Mouse (Mus musculus) adrenal gland, adult 2 months (tissue): ENCODE data around the gene Ptbp3. TPM values are rescaled to one million over a fixed set of nuclear protein-coding genes. Genes with fewer than 3 reads are reported as not detected.

Experiments
- DNase-seq: peaks from one replicate; pipeline ENCODE4 v3.0.0; 2021
- polyA plus RNA-seq: library from polyadenylated mRNA; depleted of rRNA; stranded (reverse); fragments of >200 nt; gene quantifications from 2 replicates; pipeline ENCODE4 v1.2.3, GENCODE M21; 2012
- total RNA-seq, 2 experiments: library from RNA; stranded (reverse); gene quantifications; 2 replicates each; pipeline ENCODE4 v1.2.3; 2021

Ptbp3 gene
- total and polyA plus RNA-seq, 3 experiments = 40.9 to 111 (median 84.2) TPM

DNA sequence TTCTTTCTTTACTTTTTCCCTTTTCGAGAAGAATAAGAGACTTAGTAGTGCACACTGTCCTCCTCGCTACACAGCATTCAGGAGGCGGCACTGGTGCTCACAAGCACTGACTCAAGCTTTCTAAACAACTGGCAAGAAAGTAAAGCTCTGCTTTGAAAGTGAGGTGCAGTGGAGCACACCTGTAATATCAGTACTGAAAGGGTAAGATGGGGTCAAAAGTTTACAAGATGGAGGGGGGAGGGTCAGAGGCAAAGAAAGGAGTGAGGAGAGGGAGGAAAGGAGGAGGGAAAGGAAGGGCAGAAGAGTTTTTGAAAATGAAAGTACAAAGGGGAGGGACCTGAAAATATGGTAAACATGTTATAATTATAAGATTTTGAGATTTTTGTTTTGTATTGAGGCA lies 43.7 kb downstream of the Ptbp3 start:
- DNase-seq = no peak

DNA sequence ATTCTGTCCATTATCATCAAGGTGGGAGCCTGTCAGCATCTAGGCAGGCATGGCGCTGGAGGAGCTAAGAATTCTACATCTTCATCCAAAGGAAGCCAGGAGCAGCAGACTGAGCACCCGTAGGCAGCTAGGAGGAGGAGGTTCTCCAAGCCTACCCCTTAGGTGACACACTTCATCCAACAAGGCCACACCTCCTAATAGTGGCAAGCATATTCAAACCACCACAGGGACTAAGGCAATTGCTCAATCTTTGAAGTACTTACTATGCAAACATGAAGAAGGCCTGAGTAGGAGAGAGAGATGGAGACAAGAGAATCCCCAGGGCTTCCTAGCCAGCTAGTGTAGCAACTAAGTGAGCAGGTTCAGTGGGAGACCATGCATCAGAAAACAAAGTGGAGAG lies 58.1 kb downstream of the Ptbp3 start:
- DNase-seq = no peak

DNA sequence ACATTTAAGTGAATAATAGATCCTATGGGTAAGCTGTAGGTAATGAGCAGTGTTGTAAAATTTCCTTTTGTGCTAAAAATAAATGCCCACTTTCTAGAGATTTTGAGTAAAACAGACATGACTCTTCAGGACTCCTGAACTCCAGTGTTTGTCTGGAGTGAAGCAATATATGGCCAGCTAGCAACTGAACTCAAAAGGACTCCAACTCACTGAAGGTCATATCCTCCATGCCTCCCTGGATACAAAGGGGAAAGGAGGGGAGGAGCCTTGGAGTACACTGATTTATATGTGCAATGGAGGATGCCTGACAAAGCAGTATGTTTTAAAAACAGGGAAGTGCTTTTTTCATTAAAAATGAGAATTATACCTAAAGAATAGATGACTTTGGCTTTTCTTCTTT lies 77.9 kb downstream of the Ptbp3 start:
- DNase-seq = no peak

DNA sequence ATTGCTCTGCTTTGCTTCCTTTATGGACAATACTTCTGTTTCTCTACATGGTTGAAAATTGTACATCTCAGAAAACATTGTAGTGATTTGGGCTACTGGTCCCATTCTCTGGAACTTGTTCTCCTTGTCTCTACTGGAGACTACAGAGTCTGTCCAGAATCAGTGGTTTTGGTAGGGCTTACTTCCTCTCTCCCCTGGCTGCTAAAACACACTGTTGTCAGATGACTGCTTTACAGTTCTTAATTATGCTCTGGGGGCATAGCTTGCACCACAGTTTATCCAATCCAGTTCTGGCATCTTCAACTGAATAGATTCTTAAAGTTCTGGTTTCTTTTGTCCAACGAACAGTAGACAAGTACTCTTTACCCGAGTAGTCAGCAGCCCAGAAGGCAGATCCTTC lies 83.7 kb downstream of the Ptbp3 start:
- DNase-seq = no peak

DNA sequence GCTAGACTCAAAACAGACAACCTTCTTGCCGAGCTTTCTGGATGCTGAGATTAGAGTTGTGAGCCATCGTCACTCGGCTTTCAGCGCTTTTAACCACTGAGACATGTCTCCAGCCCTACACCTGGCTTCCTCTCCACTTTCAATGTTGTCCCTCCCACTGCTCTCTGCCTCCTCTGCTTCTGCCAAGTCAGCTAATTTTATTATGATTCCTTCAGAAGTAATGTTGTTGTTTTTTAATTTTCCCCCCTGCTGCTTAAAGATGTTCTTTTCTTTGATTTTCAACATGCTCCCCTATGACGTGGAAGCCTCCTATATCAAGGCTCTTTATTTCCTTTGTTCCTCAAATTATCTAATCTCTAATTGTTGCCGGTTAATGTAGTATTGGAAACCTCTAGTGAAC lies 84.5 kb downstream of the Ptbp3 start:
- no peak for DNase-seq

DNA sequence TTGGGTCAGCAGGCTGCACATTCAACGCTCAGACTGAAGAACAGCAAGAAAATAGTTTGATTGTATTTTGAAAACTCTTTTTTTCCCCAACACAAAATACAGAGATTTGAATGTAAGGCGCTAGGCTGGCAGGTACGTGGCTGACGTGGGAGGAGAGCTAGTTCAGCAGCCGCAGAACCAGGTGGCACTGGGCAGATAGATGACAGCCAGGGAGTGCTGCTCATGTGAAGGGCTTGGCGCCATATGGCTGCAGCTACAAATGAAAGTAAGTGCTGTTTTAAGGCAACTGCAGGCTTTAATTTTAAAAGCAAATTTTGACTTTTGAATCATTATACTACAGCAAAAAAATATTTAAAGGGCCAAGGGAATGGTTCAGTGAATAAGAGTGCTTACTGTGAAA lies 86.7 kb downstream of the Ptbp3 start:
- DNase-seq = no peak

DNA sequence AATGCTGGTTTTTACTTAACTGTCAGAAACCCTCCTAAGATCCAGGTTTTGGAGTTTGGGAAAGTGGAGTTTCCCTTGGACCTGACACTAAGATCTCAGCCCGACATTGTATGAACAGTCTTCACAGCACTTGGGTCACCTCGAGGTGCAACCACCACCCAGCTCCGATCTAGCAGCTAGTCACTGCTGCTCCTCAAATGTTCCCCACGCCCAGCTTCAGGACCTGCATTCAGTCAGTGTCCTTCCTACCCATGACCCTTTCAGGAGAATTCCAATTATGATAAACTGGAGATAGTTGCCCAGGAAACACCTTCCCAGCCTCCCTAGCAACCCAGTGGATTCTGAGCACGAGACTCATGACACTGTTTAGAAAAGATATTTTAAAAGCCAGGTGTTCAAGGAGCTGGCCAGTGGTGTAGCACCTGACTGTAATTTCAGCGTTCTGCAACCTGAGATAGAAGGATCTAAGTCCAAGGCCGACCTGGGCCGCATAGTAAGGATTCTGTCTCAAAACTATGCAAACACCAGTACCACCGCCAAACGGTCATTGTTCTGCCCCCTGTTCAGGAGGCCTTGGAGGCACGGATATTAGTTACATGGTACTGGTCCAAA lies 87.9 kb downstream of the Ptbp3 start:
- no peak for DNase-seq

DNA sequence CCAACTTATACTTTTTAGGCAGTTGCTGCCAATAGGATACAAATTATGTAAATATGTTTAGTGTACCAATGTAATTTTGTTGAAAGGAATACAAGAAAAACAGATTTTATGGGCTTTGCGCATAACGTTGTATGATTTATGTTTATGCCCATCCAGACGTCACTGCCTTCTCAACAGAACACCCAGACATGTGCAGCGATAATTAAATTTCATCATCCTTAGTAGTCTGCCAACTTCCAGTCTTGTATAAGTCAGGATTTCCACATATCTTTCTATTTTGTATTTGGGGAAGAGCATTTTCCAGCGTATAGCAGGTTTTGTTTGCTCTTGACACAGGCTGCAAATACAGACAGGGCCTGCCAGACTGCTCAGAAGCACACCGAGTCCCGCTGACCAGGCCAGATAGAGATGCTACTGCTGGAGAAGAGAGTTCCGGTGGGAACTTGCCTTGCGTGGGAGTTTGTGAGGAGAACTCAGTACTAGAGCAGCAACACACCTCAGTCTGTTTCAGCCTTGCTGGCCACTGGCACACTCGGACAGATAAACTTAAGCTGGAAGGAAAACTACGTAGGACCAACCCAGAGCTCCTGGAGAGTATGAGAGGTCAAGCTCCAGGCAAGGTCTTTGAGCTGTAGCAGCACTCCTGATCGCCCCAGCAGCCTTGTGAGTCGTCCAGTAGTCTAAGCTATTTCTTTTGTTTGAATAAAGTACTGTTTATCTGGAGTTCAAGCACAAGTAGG lies 89.8 kb downstream of the Ptbp3 start:
- no peak for DNase-seq

DNA sequence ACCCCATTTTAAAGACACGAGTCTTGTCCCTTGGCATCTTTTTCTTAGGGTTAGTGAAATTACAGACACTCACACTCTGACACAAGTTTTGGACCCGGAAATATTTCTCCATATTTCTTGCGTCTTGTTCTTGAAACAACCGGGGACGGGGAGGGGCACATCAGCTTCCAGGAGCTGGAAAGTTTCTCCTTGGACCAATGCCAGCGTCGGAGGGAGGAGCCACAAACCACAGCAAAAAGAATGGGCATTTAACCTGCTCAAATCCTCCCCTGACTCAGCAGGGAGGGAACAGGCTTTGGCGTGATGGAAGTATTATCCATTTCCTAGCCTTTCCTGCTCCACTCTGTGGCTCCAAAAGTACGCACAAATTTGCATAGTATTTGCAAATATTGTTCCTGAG lies 91.2 kb downstream of the Ptbp3 start:
- peak; percentile 77 for DNase-seq

DNA sequence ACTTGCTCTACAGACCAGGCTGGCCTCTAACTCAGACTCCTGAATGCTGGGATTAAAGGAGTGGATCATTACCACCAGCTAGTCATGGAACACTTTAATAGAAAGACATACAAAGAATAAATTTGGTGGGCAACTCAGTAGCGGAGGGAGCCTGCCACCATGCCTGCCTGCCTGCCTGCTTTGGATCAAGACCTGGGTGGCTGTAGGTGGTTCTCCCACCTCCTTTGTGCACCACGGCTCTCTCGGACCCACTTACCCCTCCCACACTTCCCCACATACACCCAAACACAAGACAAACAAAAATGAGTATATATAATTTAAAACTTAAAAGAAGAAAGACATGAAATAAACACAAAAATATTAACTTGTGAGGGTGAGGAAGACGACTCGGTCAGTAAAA lies 92.1 kb downstream of the Ptbp3 start:
- DNase-seq = no peak

DNA sequence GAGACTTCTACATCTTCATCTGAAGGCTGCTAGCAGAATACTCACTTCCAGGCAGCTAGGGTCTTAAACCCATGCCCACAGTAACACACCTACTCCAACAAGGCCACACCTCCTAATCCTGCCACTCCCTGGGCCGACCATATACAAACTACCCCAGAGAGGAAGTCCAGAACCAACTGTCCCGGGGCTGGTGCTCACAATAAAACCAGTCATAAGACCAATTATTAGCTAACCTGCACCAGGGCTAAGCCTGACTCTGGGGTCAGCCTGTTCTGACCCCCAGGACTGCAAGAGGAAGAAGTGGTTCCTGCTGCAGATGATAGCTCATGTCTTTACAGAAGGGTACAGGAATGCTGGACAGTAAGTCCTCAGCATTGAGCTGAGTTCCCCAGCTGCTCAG lies 93.7 kb downstream of the Ptbp3 start:
- no peak for DNase-seq

DNA sequence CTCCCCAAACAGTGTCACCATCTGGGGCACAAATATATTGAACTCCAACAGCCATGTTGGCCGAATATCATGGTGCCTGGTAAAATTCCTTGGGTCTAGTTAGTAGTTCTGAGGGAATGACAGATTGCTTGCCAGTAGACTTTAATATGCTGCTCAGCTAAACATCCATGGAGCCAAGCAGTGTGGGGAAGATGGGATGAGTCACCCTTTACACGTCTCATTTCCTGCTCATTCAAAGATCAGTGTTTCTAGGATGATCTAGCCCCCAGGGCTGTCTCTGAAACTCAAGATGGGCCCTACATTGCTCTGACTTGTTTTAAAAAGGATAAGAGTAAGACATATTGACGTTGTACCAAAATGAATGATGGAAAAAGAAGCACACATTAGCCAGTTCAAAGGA lies 95.1 kb downstream of the Ptbp3 start:
- no peak for DNase-seq

DNA sequence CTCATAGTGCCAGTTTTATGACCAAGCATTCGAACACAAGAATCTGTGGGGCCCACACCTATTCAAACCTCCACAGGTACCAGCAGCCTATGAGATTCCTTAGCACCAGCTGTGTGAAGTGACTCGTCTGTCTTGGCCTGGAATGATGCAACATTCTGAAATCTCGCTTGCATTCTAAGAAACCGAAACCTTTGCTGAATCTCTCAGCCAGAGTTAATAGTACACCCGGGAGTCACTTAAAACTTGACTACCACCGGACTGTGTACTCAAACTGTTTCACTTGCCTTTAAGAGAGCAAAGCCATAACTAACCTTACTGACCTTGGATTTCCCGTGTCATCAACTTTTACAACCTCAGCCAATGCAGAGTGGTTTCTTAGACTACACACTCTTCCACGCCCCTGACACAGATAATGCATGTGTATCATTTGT lies 96.6 kb downstream of the Ptbp3 start:
- no peak for DNase-seq

DNA sequence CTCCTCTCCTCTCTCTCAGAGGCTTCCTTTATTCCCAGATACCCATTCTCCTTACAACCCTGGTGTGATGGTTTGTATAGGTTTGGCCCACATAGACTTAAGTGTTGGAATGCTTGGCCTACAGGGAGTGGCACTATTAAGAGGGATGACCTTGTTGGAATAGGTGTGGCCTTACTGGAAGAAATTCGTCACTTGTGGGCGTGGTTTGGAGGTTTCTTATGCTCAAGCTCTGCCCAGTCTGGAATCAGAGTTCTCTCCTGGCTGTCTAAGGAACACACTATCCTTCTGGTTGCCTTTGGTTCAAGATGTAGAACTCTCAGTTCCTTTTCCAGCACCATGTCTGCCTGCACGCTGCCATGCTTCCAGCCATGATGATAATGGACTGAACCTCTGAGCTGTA lies 98.3 kb downstream of the Ptbp3 start:
- no peak for DNase-seq

DNA sequence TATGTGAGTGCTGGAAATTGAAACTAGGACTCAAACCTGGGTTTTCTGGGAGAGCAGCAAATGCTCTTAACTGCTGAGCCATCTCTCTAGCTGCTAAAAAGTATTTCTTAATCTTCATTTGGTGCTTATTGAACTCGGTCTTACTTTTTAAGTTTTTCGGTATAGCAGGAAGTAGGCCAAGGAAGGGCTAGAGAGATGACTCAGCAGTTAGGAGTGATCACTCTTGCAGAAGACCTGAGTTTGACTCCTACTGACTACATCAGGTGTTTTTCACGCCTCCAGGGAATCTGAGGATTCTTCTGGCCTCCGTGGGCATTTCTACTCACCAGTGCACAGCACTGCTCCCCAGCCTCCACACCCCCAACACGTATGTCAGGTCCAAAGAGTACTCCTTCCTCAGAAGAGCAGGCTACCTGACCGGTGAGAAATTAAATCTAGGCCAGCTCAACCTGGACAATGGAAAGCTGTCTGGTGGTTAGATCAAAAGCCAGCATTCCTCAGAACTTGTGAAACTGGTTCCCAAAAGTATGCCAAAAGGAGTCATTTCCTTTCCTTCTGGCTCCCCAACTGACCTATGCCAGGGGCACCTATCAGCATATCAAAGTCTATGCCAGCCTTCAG lies 98.8 kb downstream of the Ptbp3 start:
- DNase-seq = no peak

DNA sequence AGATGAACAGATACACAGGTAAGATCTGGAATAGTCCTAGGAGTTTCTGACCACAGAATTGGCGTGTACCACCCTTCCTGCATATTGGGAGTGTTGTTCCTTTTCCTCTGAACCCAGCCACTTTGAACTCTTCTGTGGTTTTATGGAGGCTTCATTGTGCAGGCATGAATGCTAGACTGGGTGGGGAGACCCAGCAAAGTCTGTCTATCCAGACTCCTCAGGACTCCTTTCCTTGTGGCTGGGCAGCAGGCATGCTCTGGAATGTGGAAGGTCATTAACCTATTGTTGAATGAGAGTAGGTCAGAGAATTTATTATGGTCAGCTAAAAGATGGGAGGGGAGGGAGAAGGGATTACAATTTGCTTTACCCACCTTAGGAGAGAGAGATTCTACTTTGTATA lies 101.9 kb downstream of the Ptbp3 start:
- DNase-seq = no peak

DNA sequence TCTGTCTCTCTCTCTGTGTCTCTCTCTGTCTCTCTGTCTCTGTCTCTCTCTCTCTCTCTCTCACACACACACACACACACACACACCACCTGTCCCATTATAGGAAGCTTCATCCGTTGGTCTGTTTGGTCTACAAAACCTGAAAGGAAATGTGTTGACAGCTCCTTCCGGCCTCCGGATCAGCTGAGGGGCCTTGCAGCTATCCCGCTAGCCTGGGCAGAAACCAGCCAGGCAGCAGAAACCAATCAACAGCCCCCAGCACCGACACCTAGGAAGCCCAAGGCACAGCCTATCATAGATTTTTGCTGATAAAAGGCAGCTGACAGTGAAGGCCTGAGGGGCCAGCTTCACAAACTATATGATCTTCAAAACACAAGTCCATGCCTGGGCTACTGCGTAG lies 103.6 kb downstream of the Ptbp3 start:
- no peak for DNase-seq

DNA sequence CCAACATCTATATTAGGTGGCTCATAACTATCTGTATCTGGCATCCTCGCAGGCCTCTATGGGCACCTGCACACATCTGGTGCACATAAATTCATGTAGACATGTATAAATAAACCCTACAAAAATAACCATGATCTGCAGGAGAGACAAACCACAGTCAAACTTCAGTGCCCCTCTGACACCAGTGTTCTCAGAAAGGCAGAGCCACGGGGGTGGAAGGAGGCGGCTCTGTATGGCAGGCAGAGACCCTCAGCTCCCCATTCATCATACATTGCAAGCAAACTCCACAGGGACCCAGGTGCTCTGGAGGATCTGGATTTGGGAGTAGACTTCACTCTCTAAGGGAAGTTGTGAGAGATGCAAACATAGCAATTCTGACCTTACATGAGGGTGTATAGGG lies 104.2 kb downstream of the Ptbp3 start:
- no peak for DNase-seq

DNA sequence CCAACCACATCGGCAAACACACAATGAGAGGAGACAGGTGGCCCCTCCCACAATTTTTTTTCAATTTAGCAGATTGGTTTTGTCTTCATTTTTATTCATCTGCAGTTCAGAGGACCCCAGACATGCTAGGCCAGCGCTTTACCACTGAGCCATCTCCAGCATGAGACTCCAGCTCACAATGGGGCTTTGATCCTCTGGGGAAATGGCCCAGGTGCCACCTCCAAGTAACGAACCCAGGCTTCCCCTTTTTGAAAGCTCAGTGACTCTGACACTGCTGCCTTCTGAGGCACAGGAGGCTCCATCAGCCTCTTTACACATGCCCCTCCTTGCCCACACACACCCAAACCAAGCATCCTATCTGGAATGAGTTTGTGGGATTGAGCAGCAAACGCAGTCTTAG lies 105.1 kb downstream of the Ptbp3 start:
- no peak for DNase-seq

DNA sequence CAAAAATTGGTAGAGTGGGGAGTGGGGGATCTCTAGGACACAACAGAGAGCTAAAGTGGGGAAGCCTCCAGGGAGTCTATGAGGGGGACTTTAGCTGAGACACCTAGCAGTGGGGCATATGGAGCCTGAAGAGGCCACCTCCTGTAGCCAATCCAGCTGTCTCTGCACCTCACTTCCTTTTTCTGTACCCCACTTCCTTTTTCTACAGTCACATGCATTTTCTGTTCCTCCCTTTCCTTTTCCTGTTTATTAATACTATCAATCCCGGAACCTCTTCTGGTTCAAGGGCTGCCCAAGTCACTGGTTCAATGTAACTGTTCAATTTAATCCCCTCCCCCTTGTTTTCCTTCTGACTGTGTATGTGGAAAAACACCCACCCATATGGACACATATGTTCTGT lies 107.9 kb downstream of the Ptbp3 start:
- DNase-seq = no peak

DNA sequence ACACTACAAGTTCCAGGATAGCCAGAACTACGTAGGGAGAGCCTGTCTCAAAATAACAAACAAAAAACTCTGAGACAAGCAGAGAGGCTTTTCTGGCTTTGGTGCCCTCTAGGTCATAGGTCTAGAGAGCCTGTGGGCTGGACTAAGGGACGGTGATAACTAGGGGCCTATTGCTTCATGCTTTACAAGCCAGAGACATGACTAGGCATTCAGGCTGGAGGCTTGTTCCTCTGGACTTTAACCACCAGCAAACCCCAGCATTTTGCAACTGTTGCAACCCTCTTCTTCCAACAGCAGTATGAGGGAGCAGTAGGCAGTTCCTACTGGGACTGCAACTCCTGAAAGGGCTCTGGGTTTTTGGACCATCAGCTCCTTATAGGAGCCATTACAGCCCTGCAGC lies 109.2 kb downstream of the Ptbp3 start:
- peak; percentile 53 for DNase-seq

DNA sequence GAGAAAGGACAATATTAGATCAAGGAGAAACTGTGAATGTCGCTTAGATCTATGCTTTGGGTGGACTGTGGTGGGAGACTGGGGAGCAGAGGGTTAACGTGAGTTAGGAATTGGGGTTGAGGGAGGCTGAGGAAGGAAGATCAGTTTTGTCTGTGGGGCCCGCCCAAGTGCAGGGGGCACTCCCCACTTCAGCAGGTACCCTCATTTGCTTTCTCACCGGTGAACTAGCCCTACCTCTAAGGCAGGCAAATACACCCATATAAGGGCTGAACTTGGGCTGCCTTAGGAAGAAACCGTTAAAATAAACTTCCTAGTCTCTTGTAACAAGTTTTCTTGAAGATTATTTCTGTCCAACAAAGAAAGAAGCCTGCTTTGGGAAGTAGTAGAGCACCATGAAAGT lies 110.1 kb downstream of the Ptbp3 start:
- no peak for DNase-seq

DNA sequence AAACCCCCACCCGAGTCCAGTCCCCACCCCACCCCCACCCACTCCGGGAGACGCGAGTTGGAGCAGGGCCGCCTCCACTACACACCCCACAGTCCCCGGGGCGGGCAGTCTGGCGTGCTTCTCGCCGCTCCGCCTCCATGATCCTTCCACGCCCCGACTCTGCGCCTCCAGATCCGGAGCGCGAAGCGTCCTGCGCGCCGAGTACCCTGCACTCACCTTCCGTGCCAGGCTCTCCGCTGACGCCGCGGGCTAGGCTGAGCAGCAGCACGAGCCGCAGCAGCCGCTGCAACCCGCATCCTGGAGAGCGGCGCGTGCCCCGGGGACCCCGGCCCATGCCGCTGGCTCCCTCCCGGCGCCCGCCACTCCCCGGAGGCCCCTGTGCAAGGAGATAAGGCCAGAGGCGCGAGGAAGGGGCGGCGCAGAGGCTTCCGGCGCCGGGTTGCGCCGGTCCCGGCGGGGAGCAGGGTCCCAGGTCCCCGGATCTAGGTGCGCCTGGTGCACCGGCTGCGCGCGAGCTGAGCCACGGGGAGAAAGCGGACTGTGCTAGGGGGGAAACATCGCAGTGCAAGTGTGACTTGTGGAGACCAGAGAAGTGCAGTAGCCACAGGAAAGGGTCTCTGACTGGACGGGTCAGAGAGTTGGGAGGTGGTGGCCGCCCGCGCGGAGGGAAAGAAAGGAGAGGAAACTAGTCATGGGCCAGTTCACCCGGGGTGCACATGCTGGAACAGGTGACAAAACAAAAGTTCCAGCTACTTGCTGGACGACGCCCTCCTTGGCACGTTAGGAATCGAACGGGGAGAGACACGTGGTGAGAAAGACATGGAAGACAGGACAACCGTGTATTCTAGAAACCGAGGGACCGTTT lies 110.9 kb downstream of the Ptbp3 start, which contains the start of gene Susd1:
Gene Susd1, minus strand, starts transcription at position 644 of the 865 bp plus-strand sequence.
- peak; percentile 81 for DNase-seq
